Mouse (Mus musculus) liver, postnatal 0 days (tissue): ENCODE data around the gene Tmed8. TPM values are rescaled to one million over a fixed set of nuclear protein-coding genes. Genes with fewer than 3 reads are reported as not detected.
A peak's percentile ranks its signal among the peaks of the same experiment; 100 is the strongest.
"Not testable (repeated sequence)": the region's sequence is repeated elsewhere in the genome, so short reads cannot be mapped to it uniquely, and the experiment has no call there.

Experiments used
- ATAC-seq: fragments of 200-750 bp; cut with Nextera tagmentation; 2 replicates; pipeline ENCODE4 v1.8.0; 2017; ENCODE audit warnings: mild to moderate bottlenecking, moderate library complexity
- DNase-seq: peaks from one replicate; pipeline ENCODE4 v3.0.0-alpha.2; 2016
- H3K27ac ChIP-seq: fragments of 300-500 bp; sonication (generic); 2 replicates; pipeline ENCODE4 v1.5.1; 2014; ENCODE audit warnings: antibody characterized with exemption, moderate library complexity, mild to moderate bottlenecking, low read depth
- H3K27me3 ChIP-seq: fragments of 300-500 bp; sonication (generic); 2 replicates; pipeline ENCODE4 v1.6.1; 2014; ENCODE audit warnings: low read length, control low read depth, mixed read lengths; ENCODE audit not compliant: insufficient read depth
- H3K36me3 ChIP-seq: fragments of 300-500 bp; sonication (generic); replicated peaks from 2 replicates; pipeline ENCODE4 v1.6.1; 2014; ENCODE audit warnings: mild to moderate bottlenecking, control low read depth, low read length, moderate library complexity, mixed read lengths; ENCODE audit not compliant: insufficient read depth
- H3K4me1 ChIP-seq: fragments of 300-500 bp; sonication (generic); 2 replicates; pipeline ENCODE4 v1.6.1; 2014; ENCODE audit warnings: antibody characterized with exemption, mild to moderate bottlenecking, control low read depth; ENCODE audit not compliant: insufficient read depth
- H3K4me2 ChIP-seq: fragments of 300-500 bp; sonication (generic); 2 replicates; pipeline ENCODE4 v1.6.1; 2014; ENCODE audit warnings: low read depth, mild to moderate bottlenecking, low read length, moderate library complexity, mixed read lengths
- H3K4me3 ChIP-seq: fragments of 300-500 bp; sonication (generic); 2 replicates; pipeline ENCODE4 v1.5.1; 2014; ENCODE audit warnings: low read depth, low read length
- H3K9ac ChIP-seq: fragments of 300-500 bp; sonication (generic); replicated peaks from 2 replicates; pipeline ENCODE4 v1.6.1; 2014; ENCODE audit warnings: mild to moderate bottlenecking, moderate library complexity
- H3K9me3 ChIP-seq: fragments of 300-500 bp; sonication (generic); 2 replicates; pipeline ENCODE4 v1.6.1; 2016; ENCODE audit warnings: mild to moderate bottlenecking, control low read depth, low read length, mixed read lengths
- CTCF ChIP-seq: sonication (generic); IDR thresholded peaks from 2 replicates; pipeline ENCODE4 v1.5.1; 2016; ENCODE audit warnings: antibody characterized with exemption, low read depth
- EP300 ChIP-seq: IDR thresholded peaks from 2 replicates; pipeline ENCODE4 v1.6.1; 2016; ENCODE audit warnings: antibody characterized with exemption, low read depth, mild to moderate bottlenecking
- WGBS: fragments of 180-500 bp; shearing (Covaris S2); extraction: QIAGEN DNeasy Blood & Tissue Kit; methylation state at CpG from one replicate; pipeline ENCODE4 v1.1.7; 2014; ENCODE audit not compliant: insufficient replicate concordance; 5-methylcytosine and 5-hydroxymethylcytosine counted together
- polyA plus RNA-seq: library from polyadenylated mRNA; unstranded; fragments of >200 nt; fragmentation: Nextera tagmentation; extraction: Ambion mirVana; gene quantifications from 2 replicates; pipeline ENCODE4 v1.2.1, GENCODE M21; 2015

The Tmed8 gene
- polyA plus RNA-seq, 1 experiment from 2014 or later: 0.42 TPM

DNA sequence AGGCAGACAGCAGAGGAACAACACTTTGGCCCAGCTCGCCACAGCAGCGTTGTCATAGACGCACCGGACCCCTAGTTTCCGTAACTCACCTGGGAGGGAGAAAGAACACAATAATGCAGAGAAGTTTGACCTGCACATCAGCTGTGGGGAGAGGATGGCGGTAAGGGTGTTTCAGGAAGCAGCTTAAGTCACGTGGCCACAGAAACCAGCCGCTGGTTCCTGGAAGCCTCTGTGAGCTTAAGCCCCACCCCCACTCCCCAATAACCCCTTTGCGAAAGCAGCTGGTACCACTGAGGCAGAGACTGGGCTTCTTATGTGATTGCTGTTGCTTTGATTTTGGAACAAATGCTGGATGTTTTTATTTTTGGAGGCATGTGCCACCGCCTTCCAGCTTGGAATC is 24.7 kb upstream of the Tmed8 start:
- H3K4me1 ChIP-seq: peaks cover 4% of the 10 kb centered on the region; the same call in 1 of the 2 replicates
- H3K4me2 ChIP-seq: no peak overlapping the region
- ATAC-seq: no peak
- no peaks in the 10 kb centered on the region for H3K36me3 ChIP-seq
- 59% methylated on average over 10 of the region's 10 CpGs for WGBS
- TF ChIP-seq EP300: no peak
- no peak for TF ChIP-seq CTCF
- H3K27ac ChIP-seq: no peak overlapping the region
- H3K9ac ChIP-seq: no peak overlapping the region
- no peak for DNase-seq
- H3K27me3 ChIP-seq: no peaks in the 10 kb centered on the region
- H3K9me3 ChIP-seq: peaks cover 2% of the 10 kb centered on the region; the same call in 1 of the 2 replicates
- no peak overlapping the region for H3K4me3 ChIP-seq

- no peaks in the 10 kb centered on the region for H3K4me1 ChIP-seq
- H3K9me3 ChIP-seq: no peaks in the 10 kb centered on the region
- H3K4me3 ChIP-seq: no peak overlapping the region
- H3K9ac ChIP-seq: no peak overlapping the region
- no peak for TF ChIP-seq CTCF
- no peak for TF ChIP-seq EP300
- no peaks in the 10 kb centered on the region for H3K27me3 ChIP-seq
- no peaks in the 10 kb centered on the region for H3K36me3 ChIP-seq
- H3K27ac ChIP-seq: no peak overlapping the region
- H3K4me2 ChIP-seq: no peak overlapping the region
- ATAC-seq: no peak
- DNase-seq: no peak
- 68% methylated on average over 7 of the region's 7 CpGs for WGBS
Measured at GRCm38 (mm10) chr12:87219362-87219761, 19.1 kb upstream of the Tmed8 start.

DNA sequence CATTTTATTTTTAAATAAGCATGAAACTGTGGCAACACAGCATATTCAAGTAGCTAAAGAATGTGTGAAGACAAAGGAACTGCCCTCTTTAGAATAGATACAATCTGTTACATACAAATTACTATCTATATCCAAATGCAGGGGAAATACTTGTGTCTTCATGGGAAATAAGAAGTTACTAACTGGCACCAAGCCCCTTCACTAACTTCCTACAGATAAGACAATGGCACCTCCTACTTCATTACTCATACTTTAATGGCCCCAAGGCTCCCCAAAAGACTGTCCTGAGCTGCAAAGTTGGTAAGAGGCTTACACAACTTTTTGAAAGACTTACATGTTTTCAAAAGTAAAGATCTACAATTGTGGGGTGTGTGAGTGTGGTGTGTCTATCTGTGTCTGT is 17.3 kb upstream of the Tmed8 start:
- no peaks in the 10 kb centered on the region for H3K9me3 ChIP-seq
- H3K4me2 ChIP-seq: no peak overlapping the region
- H3K36me3 ChIP-seq: no peaks in the 10 kb centered on the region
- no peaks in the 10 kb centered on the region for H3K4me1 ChIP-seq
- no peak for TF ChIP-seq EP300
- no peak for TF ChIP-seq CTCF
- H3K9ac ChIP-seq: no peak overlapping the region
- ATAC-seq (no peak), DNase-seq (no peak)
- H3K27me3 ChIP-seq: no peaks in the 10 kb centered on the region
- H3K4me3 ChIP-seq: no peak overlapping the region
- H3K27ac ChIP-seq: no peak overlapping the region

GRCm38 (mm10) chr12:87216053-87216452 is 15.8 kb upstream of the Tmed8 start:
- no peak for ATAC-seq
- Histone ChIP-seq H3K27ac (no peak overlapping the region), H3K9ac (no peak overlapping the region), H3K4me2 (no peak overlapping the region), H3K4me1 (no peaks in the 10 kb centered on the region), H3K4me3 (no peak overlapping the region), H3K27me3 (no peaks in the 10 kb centered on the region), H3K36me3 (no peaks in the 10 kb centered on the region), H3K9me3 (no peaks in the 10 kb centered on the region)
- 58% methylated on average over 2 of the region's 2 CpGs for WGBS
- no peak for DNase-seq
- TF ChIP-seq CTCF (no peak), EP300 (no peak)

- H3K27me3 ChIP-seq: no peaks in the 10 kb centered on the region
- DNase-seq (no peak), ATAC-seq (no peak)
- no peaks in the 10 kb centered on the region for H3K9me3 ChIP-seq
- H3K4me2 ChIP-seq: no peak overlapping the region
- H3K4me1 ChIP-seq: no peaks in the 10 kb centered on the region
- 43% methylated on average over 2 of the region's 2 CpGs for WGBS
- no peak overlapping the region for H3K27ac ChIP-seq
- no peaks in the 10 kb centered on the region for H3K36me3 ChIP-seq
- no peak overlapping the region for H3K4me3 ChIP-seq
- no peak overlapping the region for H3K9ac ChIP-seq
- TF ChIP-seq CTCF (no peak), EP300 (no peak)
Measured at GRCm38 (mm10) chr12:87212844-87213606, 12.8 kb upstream of the Tmed8 start.

DNA sequence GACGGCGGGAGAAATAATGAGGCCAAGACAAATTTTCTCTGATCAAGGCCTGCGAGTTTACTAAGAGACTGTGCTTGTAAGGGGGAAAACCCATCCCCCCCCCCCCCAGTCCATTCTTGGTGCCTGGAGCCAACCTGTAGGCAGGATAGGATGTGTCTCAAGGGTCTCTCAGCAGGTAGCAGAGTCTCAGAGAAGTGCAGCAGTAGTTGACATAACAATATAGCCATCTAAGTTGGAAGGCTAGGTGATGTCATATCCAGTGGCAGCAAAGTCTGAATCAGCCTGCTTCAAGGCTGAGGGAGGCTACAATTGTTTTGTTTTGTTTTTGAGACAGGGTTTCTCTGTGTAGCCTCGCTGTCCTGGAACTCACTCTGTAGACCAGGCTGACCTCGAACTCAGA is 5.5 kb upstream of the Tmed8 start:
- DNase-seq, H3K36me3 ChIP-seq, H3K27ac ChIP-seq, H3K4me3 ChIP-seq, H3K9me3 ChIP-seq, H3K4me2 ChIP-seq, ATAC-seq, H3K27me3 ChIP-seq, H3K9ac ChIP-seq, H3K4me1 ChIP-seq: not testable (repeated sequence)
- whole genome bisulfite sequencing: 86% methylated on average over 5 of the region's 5 CpGs

DNA sequence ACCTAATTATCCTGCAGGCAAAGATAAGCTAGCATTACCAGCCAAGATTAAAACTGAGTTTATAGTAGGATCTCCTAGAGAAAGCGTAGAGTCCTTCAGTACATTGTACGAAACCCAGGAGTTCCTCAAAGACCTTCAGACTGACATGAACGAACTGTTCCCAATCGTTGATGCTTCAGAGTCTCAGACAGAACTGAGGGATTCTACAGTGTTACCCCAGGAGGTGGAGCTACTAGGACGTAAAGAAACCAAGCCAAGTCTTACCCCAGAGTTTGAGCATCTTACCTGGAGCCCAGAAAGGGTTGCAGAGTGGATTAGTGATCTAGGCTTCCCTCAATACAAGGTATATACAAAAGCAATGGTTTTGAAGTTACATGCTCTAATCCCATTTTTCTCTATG is 1.4 kb upstream of the Tmed8 start:
- H3K9me3 ChIP-seq: no peaks in the 10 kb centered on the region
- no peak overlapping the region for H3K27ac ChIP-seq
- no peak overlapping the region for H3K9ac ChIP-seq
- ATAC-seq (no peak), DNase-seq (no peak)
- WGBS: 48% methylated on average over 5 of the region's 5 CpGs
- peaks cover 3% of the 10 kb centered on the region; the same call in 1 of the 2 replicates for H3K4me1 ChIP-seq
- TF ChIP-seq EP300 (no peak), CTCF (0 out of 2 replicates have a peak, but pooled peaks have one; percentile 5)
- 0 out of 2 replicates have a peak, but pooled peaks cover 4% of the 10 kb centered on the region for H3K27me3 ChIP-seq
- no peaks in the 10 kb centered on the region for H3K36me3 ChIP-seq
- no peak overlapping the region for H3K4me3 ChIP-seq
- H3K4me2 ChIP-seq: no peak overlapping the region
